Mouse (Mus musculus): Measurements from ENCODE around the gene Mki67. TPM values are rescaled to one million over a fixed set of nuclear protein-coding genes. Genes with fewer than 3 reads are reported as not detected.
"Not testable (repeated sequence)": the region's sequence is repeated elsewhere in the genome, so short reads cannot be mapped to it uniquely, and the experiment has no call there.

The Mki67 gene
- total RNA-seq, 2 experiments from 2014 or later: 33.3 to 39.2 TPM

GRCm38 (mm10) chr7:135721436-135721992 lies 5.4 kb upstream of the Mki67 start:
- no peak for DNase-seq
- intact Hi-C loops (cut with DNase I): no loop called here

GRCm38 (mm10) chr7:135716968-135717557 lies 902 bp upstream of the Mki67 start:
- DNase-seq: no peak
- intact Hi-C loops (cut with DNase I): no loop called here

- intact Hi-C loops (cut with DNase I): no loop called here
- peak; percentile 93 to 94 for DNase-seq
These were observed 300 bp upstream of the Mki67 start for GRCm38 (mm10) chr7:135716445-135716877.

GRCm38 (mm10) chr7:135715166-135715565 lies 995 bp downstream of the Mki67 start:
- intact Hi-C loops (cut with DNase I): no loop called here

GRCm38 (mm10) chr7:135713326-135713725 lies 2.8 kb downstream of the Mki67 start:
- DNase-seq: no peak
- intact Hi-C loops (cut with DNase I): no loop called here

More at GRCm38 (mm10) chr7:135715166-135715565, 995 bp downstream of the Mki67 start:
- no peak for DNase-seq

GRCm38 (mm10) chr7:135712534-135712933 lies 3.6 kb downstream of the Mki67 start:
- intact Hi-C loops (cut with DNase I): no loop called here
- no peak for DNase-seq

GRCm38 (mm10) chr7:135710702-135711101 lies 5.5 kb downstream of the Mki67 start:
- DNase-seq: no peak
- intact Hi-C loops (cut with DNase I): no loop called here

GRCm38 (mm10) chr7:135705753-135706152 lies 10.4 kb downstream of the Mki67 start:
- intact Hi-C loops (cut with DNase I): no loop called here
- no peak for DNase-seq

- intact Hi-C loops (cut with DNase I): no loop called here
- no peak for DNase-seq
These were observed 11.1 kb downstream of the Mki67 start for GRCm38 (mm10) chr7:135705083-135705482.

GRCm38 (mm10) chr7:135704251-135704650 lies 11.9 kb downstream of the Mki67 start:
- intact Hi-C loops (cut with DNase I): no loop called here
- DNase-seq: no peak

- no peak for DNase-seq
- intact Hi-C loops (cut with DNase I): no loop called here
These were observed 12.5 kb downstream of the Mki67 start for GRCm38 (mm10) chr7:135703600-135704148.

GRCm38 (mm10) chr7:135699351-135699750 lies 16.8 kb downstream of the Mki67 start:
- intact Hi-C loops (cut with DNase I): not testable (repeated sequence)

GRCm38 (mm10) chr7:135698362-135698761 lies 17.8 kb downstream of the Mki67 start:
- intact Hi-C loops (cut with DNase I): no loop called here
- no peak for DNase-seq

More at GRCm38 (mm10) chr7:135699351-135699750, 16.8 kb downstream of the Mki67 start:
- DNase-seq: not testable (repeated sequence)

- DNase-seq; intact Hi-C loops (cut with DNase I): not testable (repeated sequence)
These were observed 19.0 kb downstream of the Mki67 start for GRCm38 (mm10) chr7:135697021-135697740.

- DNase-seq: no peak
- intact Hi-C loops (cut with DNase I): no loop called here
These were observed 20.0 kb downstream of the Mki67 start for GRCm38 (mm10) chr7:135696127-135696526.

- intact Hi-C loops (cut with DNase I): no loop called here
- DNase-seq: no peak
These were observed 21.4 kb downstream of the Mki67 start for GRCm38 (mm10) chr7:135694796-135695195.

GRCm38 (mm10) chr7:135694130-135694529 lies 22.0 kb downstream of the Mki67 start:
- DNase-seq: no peak
- intact Hi-C loops (cut with DNase I): no loop called here

- intact Hi-C loops (cut with DNase I): no loop called here
- DNase-seq: no peak
These were observed 24.2 kb downstream of the Mki67 start for GRCm38 (mm10) chr7:135691941-135692340.

GRCm38 (mm10) chr7:135689396-135689795 lies 26.8 kb downstream of the Mki67 start:
- DNase-seq: no peak
- intact Hi-C loops (cut with DNase I): no loop called here

- no peak for DNase-seq
- intact Hi-C loops (cut with DNase I): loop anchor here (5.0 kb wide), 1 partner anchor 52 kb away; no protein-coding TSS in a partner anchor
These were observed 31.2 kb downstream of the Mki67 start for GRCm38 (mm10) chr7:135684938-135685337.

GRCm38 (mm10) chr7:135684098-135684497 lies 32.1 kb downstream of the Mki67 start:
- DNase-seq: peak; percentile 27 to 40
- intact Hi-C loops (cut with DNase I): loop anchor here (5.0 kb wide), 1 partner anchor 53 kb away; no protein-coding TSS in a partner anchor

All from heart, postnatal 10 days (tissue).